Mouse (Mus musculus) hindbrain, embryonic 13.5 days (tissue): ENCODE measurements around the gene Prpf6. TPM values are rescaled to one million over a fixed set of nuclear protein-coding genes. Genes with fewer than 3 reads are reported as not detected.

Experiments used
- ATAC-seq: fragments of 200-750 bp; cut with Nextera tagmentation; 2 replicates; pipeline ENCODE4 v1.8.0; 2017; ENCODE audit warnings: moderate TSS enrichment; ENCODE audit not compliant: low FRiP score
- H3K27ac ChIP-seq: fragments of 300-500 bp; sonication (generic); 2 replicates; pipeline ENCODE4 v1.5.1; 2015; ENCODE audit warnings: inconsistent platforms, mild to moderate bottlenecking, moderate library complexity
- H3K27me3 ChIP-seq: fragments of 300-500 bp; sonication (generic); 2 replicates; pipeline ENCODE4 v1.6.1; 2015; ENCODE audit warnings: mild to moderate bottlenecking, inconsistent platforms
- H3K36me3 ChIP-seq: fragments of 300-500 bp; sonication (generic); 2 replicates; pipeline ENCODE4 v1.6.1; 2015; ENCODE audit warnings: mild to moderate bottlenecking, inconsistent platforms
- H3K4me1 ChIP-seq: fragments of 300-500 bp; sonication (generic); replicated peaks from 2 replicates; pipeline ENCODE4 v1.6.1; 2015; ENCODE audit warnings: inconsistent platforms
- H3K4me2 ChIP-seq: fragments of 300-500 bp; sonication (generic); 2 replicates; pipeline ENCODE4 v1.6.1; 2015; ENCODE audit warnings: inconsistent platforms, mild to moderate bottlenecking, moderate library complexity
- H3K4me3 ChIP-seq: fragments of 300-500 bp; sonication (generic); 2 replicates; pipeline ENCODE4 v1.5.1; 2015; ENCODE audit warnings: mild to moderate bottlenecking, inconsistent platforms
- H3K9ac ChIP-seq: fragments of 300-500 bp; sonication (generic); 2 replicates; pipeline ENCODE4 v1.6.1; 2015; ENCODE audit warnings: mild to moderate bottlenecking, inconsistent platforms
- H3K9me3 ChIP-seq: fragments of 300-500 bp; sonication (generic); 2 replicates; pipeline ENCODE4 v1.6.1; 2016; ENCODE audit warnings: inconsistent platforms
- WGBS: fragments of 180-500 bp; shearing (Covaris S2); methylation state at CpG from one replicate; pipeline ENCODE4 v1.1.7; 2015; 5-methylcytosine and 5-hydroxymethylcytosine counted together
- polyA plus RNA-seq: library from polyadenylated mRNA; unstranded; fragments of >200 nt; fragmentation: Nextera tagmentation; extraction: Ambion mirVana; gene quantifications from 2 replicates; pipeline ENCODE4 v1.2.1, GENCODE M21; 2015

Prpf6 gene
- 63.7 and 67.7 TPM in 2 replicates for polyA plus RNA-seq

- no peaks in the 10 kb centered on the region for H3K27me3 ChIP-seq
Measured at GRCm38 (mm10) chr2:181591528-181592085, at the start of gene Prpf6. TSS of gene Prpf6 (plus strand) at chr2:181591868.

GRCm38 (mm10) chr2:181546142-181546541 is 45.5 kb upstream of the Prpf6 start:
- whole genome bisulfite sequencing: 95% methylated on average over 7 of the region's 7 CpGs
- no peak for ATAC-seq
- peaks cover 46% of the 10 kb centered on the region for H3K36me3 ChIP-seq

More at GRCm38 (mm10) chr2:181591528-181592085, at the start of gene Prpf6:
- no peak for ATAC-seq
- Histone ChIP-seq H3K36me3 (peaks cover 55% of the 10 kb centered on the region), H3K9ac (peak within 1 kb of the TSS; percentile 97), H3K4me1 (peaks cover 39% of the 10 kb centered on the region), H3K4me2 (peak within 1 kb of the TSS; percentile 85), H3K27ac (peak within 1 kb of the TSS; percentile 93), H3K9me3 (no peaks in the 10 kb centered on the region), H3K4me3 (peak within 1 kb of the TSS; percentile 96)
- 7% methylated on average over 5 of the region's 5 CpGs for WGBS

GRCm38 (mm10) chr2:181548227-181548626 is 43.4 kb upstream of the Prpf6 start:
- H3K4me1 ChIP-seq: no peaks in the 10 kb centered on the region
- 70% methylated on average over 1 of the region's 1 CpGs for WGBS

More at GRCm38 (mm10) chr2:181546142-181546541, 45.5 kb upstream of the Prpf6 start:
- no peaks in the 10 kb centered on the region for H3K27me3 ChIP-seq
- H3K9me3 ChIP-seq: no peaks in the 10 kb centered on the region
- H3K4me1 ChIP-seq: no peaks in the 10 kb centered on the region
- H3K4me3 ChIP-seq: no peak overlapping the region
- no peak overlapping the region for H3K9ac ChIP-seq
- no peak overlapping the region for H3K4me2 ChIP-seq
- H3K27ac ChIP-seq: no peak overlapping the region

GRCm38 (mm10) chr2:181548682-181549081 is 43.0 kb upstream of the Prpf6 start:
- no peak overlapping the region for H3K4me2 ChIP-seq
- H3K9ac ChIP-seq: no peak overlapping the region
- no peaks in the 10 kb centered on the region for H3K4me1 ChIP-seq
- no peak overlapping the region for H3K27ac ChIP-seq
- no peak for ATAC-seq
- peaks cover 63% of the 10 kb centered on the region for H3K36me3 ChIP-seq
- 91% methylated on average over 5 of the region's 5 CpGs for WGBS
- H3K4me3 ChIP-seq: no peak overlapping the region
- no peaks in the 10 kb centered on the region for H3K27me3 ChIP-seq
- no peaks in the 10 kb centered on the region for H3K9me3 ChIP-seq

More at GRCm38 (mm10) chr2:181548227-181548626, 43.4 kb upstream of the Prpf6 start:
- Histone ChIP-seq H3K4me3 (no peak overlapping the region), H3K9me3 (no peaks in the 10 kb centered on the region), H3K27me3 (no peaks in the 10 kb centered on the region), H3K27ac (no peak overlapping the region), H3K9ac (no peak overlapping the region), H3K4me2 (no peak overlapping the region), H3K36me3 (peaks cover 63% of the 10 kb centered on the region)
- ATAC-seq: no peak

- Histone ChIP-seq H3K4me2 (no peak overlapping the region), H3K27ac (no peak overlapping the region), H3K36me3 (peaks cover 72% of the 10 kb centered on the region), H3K27me3 (no peaks in the 10 kb centered on the region), H3K9me3 (no peaks in the 10 kb centered on the region), H3K4me1 (no peaks in the 10 kb centered on the region), H3K4me3 (no peak overlapping the region), H3K9ac (no peak overlapping the region)
- no peak for ATAC-seq
- 98% methylated on average over 2 of the region's 2 CpGs for WGBS
Measured at GRCm38 (mm10) chr2:181550233-181550632, 41.4 kb upstream of the Prpf6 start.

GRCm38 (mm10) chr2:181553772-181554171 is 37.9 kb upstream of the Prpf6 start:
- ATAC-seq: no peak
- Histone ChIP-seq H3K27me3 (no peaks in the 10 kb centered on the region), H3K27ac (no peak overlapping the region), H3K36me3 (peaks cover 49% of the 10 kb centered on the region), H3K9me3 (no peaks in the 10 kb centered on the region), H3K4me1 (no peaks in the 10 kb centered on the region), H3K4me2 (no peak overlapping the region), H3K9ac (no peak overlapping the region), H3K4me3 (no peak overlapping the region)

- no peak overlapping the region for H3K4me3 ChIP-seq
- no peaks in the 10 kb centered on the region for H3K27me3 ChIP-seq
- no peaks in the 10 kb centered on the region for H3K4me1 ChIP-seq
- no peak for ATAC-seq
- H3K9ac ChIP-seq: no peak overlapping the region
- H3K4me2 ChIP-seq: no peak overlapping the region
- H3K27ac ChIP-seq: no peak overlapping the region
- H3K36me3 ChIP-seq: peaks cover 13% of the 10 kb centered on the region; the same call in 1 of the 2 replicates
- no peaks in the 10 kb centered on the region; the same call in 1 of the 2 replicates for H3K9me3 ChIP-seq
- WGBS: 90% methylated on average over 3 of the region's 3 CpGs
Measured at GRCm38 (mm10) chr2:181567338-181567737, 24.3 kb upstream of the Prpf6 start.

GRCm38 (mm10) chr2:181568272-181569008 is 23.2 kb upstream of the Prpf6 start:
- Histone ChIP-seq H3K27ac (no peak overlapping the region), H3K4me2 (no peak overlapping the region), H3K9me3 (no peaks in the 10 kb centered on the region; the same call in 1 of the 2 replicates), H3K27me3 (no peaks in the 10 kb centered on the region), H3K36me3 (peaks cover 22% of the 10 kb centered on the region; the same call in 1 of the 2 replicates), H3K9ac (no peak overlapping the region), H3K4me3 (no peak overlapping the region), H3K4me1 (no peaks in the 10 kb centered on the region)
- 82% methylated on average over 7 of the region's 7 CpGs for WGBS
- no peak for ATAC-seq

GRCm38 (mm10) chr2:181569856-181570255 is 21.8 kb upstream of the Prpf6 start:
- ATAC-seq: no peak
- WGBS: 95% methylated on average over 10 of the region's 10 CpGs
- H3K4me1 ChIP-seq: no peaks in the 10 kb centered on the region
- peaks cover 35% of the 10 kb centered on the region for H3K36me3 ChIP-seq
- no peaks in the 10 kb centered on the region; the same call in 1 of the 2 replicates for H3K9me3 ChIP-seq
- no peak overlapping the region for H3K27ac ChIP-seq
- H3K4me2 ChIP-seq: no peak overlapping the region
- H3K9ac ChIP-seq: no peak overlapping the region
- H3K4me3 ChIP-seq: no peak overlapping the region
- no peaks in the 10 kb centered on the region for H3K27me3 ChIP-seq

GRCm38 (mm10) chr2:181570375-181570774 is 21.3 kb upstream of the Prpf6 start:
- H3K4me3 ChIP-seq: no peak overlapping the region
- no peak for ATAC-seq
- H3K9ac ChIP-seq: no peak overlapping the region
- H3K4me2 ChIP-seq: no peak overlapping the region
- H3K36me3 ChIP-seq: peaks cover 35% of the 10 kb centered on the region
- no peaks in the 10 kb centered on the region for H3K27me3 ChIP-seq
- WGBS: 94% methylated on average over 8 of the region's 8 CpGs
- no peak overlapping the region for H3K27ac ChIP-seq
- no peaks in the 10 kb centered on the region for H3K4me1 ChIP-seq
- H3K9me3 ChIP-seq: no peaks in the 10 kb centered on the region; the same call in 1 of the 2 replicates

- Histone ChIP-seq H3K4me2 (no peak overlapping the region), H3K4me1 (no peaks in the 10 kb centered on the region), H3K9me3 (no peaks in the 10 kb centered on the region), H3K27ac (no peak overlapping the region), H3K9ac (no peak overlapping the region), H3K36me3 (peaks cover 31% of the 10 kb centered on the region), H3K27me3 (no peaks in the 10 kb centered on the region), H3K4me3 (no peak overlapping the region)
- ATAC-seq: no peak
- 82% methylated on average over 6 of the region's 6 CpGs for WGBS
Measured at GRCm38 (mm10) chr2:181570921-181571595, 20.6 kb upstream of the Prpf6 start.

GRCm38 (mm10) chr2:181571941-181572670 is 19.6 kb upstream of the Prpf6 start:
- Histone ChIP-seq H3K4me2 (no peak overlapping the region), H3K27ac (no peak overlapping the region), H3K4me1 (peaks cover 4% of the 10 kb centered on the region), H3K9ac (no peak overlapping the region), H3K9me3 (no peaks in the 10 kb centered on the region), H3K36me3 (peaks cover 31% of the 10 kb centered on the region), H3K4me3 (no peak overlapping the region), H3K27me3 (no peaks in the 10 kb centered on the region)
- 93% methylated on average over 11 of the region's 11 CpGs for WGBS
- no peak for ATAC-seq
